Mouse (Mus musculus) cerebellum, adult 9-11 months (tissue): Measurements from ENCODE around the gene Polr2b.

Experiments
- DNase-seq: peaks from one replicate; pipeline ENCODE4 v3.0.0; 2022

Polr2b gene

DNA sequence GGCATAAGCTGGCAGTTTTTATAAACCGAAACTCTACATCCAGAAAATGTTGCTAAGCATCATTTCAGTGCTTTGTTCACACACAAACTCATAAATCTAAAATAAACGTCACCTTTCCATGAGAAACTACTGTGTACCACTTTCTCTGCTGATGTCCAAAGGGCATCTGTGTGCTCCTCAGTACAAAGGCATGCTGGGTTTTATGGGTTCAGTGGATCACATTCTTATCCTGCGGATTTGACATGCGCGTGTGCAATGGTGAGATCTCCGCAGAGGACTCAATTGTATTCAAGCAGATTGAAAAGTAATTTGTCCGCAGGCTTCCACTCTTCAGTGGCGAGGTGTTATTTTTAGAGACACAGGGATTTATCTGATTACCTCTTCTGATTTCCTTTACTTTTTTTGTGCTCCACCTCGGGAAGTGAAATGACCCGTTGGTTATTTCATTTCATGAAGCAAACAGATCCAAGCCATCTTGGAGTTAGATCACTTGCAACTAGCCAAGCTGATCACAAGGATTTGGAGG lies 83.2 kb downstream of the Polr2b start:
- no peak for DNase-seq

DNA sequence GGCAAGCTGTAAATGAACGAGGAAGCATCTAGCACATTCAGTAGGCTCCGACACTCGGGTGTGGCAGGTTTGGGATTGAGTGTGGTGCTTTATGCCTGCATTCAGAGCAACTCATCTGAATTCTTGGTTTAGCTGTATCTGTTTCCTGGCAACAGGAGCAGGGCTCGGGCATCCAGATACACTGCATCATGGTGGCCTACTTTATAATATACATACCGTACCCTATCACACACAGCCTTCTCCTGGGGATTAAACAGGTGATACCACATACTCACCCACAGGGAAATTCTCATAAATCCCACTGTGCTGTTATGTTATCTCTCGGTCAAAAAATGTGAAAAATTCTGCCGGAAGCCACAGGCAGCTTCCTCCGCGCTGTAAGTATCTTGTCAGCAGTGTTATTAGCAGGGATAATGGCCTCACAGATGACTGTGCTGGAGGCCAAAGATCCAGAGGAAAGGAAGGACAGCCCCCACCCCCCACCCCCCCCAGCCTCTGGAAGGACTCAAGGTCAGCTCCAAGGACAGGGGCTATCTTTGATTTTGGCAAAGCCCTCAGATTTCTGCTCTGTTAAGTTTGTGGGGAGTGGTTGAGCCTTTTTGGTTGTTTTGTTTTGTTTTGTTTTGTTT lies 84.2 kb downstream of the Polr2b start:
- DNase-seq = no peak

DNA sequence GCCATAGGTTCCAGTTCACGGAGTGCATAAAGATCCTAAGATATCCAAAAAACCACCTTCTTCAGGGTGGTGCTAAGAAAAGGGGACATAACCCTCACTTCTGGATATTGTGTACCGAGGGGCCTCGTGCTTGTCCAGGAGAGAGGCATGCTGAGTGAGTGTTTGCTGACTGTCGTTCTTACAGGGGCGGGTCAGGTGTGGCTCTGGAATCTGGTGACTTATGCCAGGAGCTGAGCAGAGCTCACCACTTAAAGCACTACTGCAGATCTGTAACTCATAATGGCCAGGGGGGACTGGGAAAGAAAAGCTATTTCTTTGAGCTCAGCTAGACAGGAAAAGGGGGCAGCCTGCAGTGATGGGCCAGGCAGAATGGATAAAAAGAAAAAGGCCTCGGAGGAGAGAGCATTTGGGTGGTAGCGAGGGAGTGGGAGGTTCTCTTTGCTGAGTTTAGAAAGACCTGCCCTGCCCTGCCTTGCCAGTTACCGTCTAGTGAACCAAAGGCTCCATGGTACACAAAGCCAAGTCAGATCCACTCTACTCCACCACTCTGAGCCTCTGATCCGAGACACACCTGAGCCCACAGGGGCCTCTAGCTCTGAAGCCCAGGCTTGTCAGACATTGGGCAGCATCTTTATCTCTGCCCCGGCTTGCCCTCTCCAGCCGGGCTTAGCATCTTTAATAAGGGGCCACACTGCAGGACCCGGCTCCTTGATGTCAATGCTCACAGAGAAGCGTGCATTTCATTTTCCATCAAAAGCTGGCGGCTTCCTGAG lies 88.5 kb downstream of the Polr2b start:
- no peak for DNase-seq
